Mouse (Mus musculus): ENCODE measurements at regions not wholly inside any gene's neighbourhood (a gene's known extent, or its start where the extent isn't known, plus 50 kb on each side); places are given as distances from the start of the nearest gene placed in this dataset.

DNA sequence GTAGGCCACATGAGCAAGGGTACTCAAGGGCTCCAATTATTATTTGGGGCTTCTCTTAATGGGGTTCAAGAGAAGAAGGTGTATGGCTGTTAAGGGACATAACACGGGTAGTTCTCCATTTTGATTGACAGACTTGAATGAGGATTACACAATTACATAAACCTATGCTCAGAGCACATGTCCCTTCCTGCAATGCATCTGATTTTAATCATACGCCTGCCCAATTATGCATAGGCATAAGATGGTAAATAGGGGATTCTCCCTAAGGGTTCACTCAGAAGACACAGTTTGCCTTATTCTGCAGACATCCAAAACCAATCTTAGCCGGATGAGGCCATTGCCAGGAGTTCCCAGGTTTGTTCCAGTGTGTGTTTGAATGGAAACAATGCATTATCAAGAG lies 97.9 kb upstream of the Zmiz1 start:
- DNase-seq (ENCODE audit: low spot score) (no peak), ATAC-seq (ENCODE audit: low FRiP score) (no peak)
- H3K27ac ChIP-seq (ENCODE audit: low read depth, low read length): no peak overlapping the region
- no peak overlapping the region for H3K9ac ChIP-seq (replicated peaks; ENCODE audit: low read length, poor library complexity, severe bottlenecking)
- no peak overlapping the region for H3K4me2 ChIP-seq (ENCODE audit: low read depth, low read length, poor library complexity, severe bottlenecking)
- H3K4me1 ChIP-seq (ENCODE audit: insufficient read depth, low read length): no peaks in the 10 kb centered on the region
- no peaks in the 10 kb centered on the region for H3K36me3 ChIP-seq (ENCODE audit: insufficient read depth, low read length)
- no peaks in the 10 kb centered on the region for H3K9me3 ChIP-seq (ENCODE audit: low read length)
- no peak for TF ChIP-seq CTCF (IDR thresholded peaks at IDR 0.05)
- no peaks in the 10 kb centered on the region for H3K27me3 ChIP-seq (ENCODE audit: insufficient read depth, low read length)
- H3K4me3 ChIP-seq (ENCODE audit: low read depth, low read length): no peak overlapping the region
- 61% methylated on average over 3 of the region's 3 CpGs for WGBS

DNA sequence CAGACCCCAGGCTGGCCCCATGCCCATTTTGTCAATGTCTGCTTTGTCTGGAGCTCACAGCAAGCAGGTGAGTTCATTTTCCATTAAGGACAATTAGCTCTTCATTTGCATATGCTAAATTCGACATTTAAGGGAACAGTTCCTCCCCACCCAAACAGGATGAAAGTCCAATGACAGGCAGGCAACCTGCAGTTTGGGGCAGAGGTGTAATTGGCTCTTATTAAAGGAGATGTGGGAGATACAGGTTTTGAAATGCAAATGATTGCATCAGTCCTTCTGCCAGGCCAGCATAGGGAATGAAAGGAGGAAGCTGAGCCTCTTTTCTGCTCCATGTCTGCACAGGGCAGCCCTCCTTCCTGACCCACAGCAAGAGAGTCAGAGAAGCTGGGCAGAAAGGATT lies 96.2 kb upstream of the Zmiz1 start:
- Histone ChIP-seq H3K9ac (replicated peaks; ENCODE audit: low read length, poor library complexity, severe bottlenecking) (no peak overlapping the region), H3K4me1 (ENCODE audit: insufficient read depth, low read length) (no peaks in the 10 kb centered on the region), H3K9me3 (ENCODE audit: low read length) (no peaks in the 10 kb centered on the region), H3K27me3 (ENCODE audit: insufficient read depth, low read length) (no peaks in the 10 kb centered on the region), H3K4me2 (ENCODE audit: low read depth, low read length, poor library complexity, severe bottlenecking) (no peak overlapping the region), H3K36me3 (ENCODE audit: insufficient read depth, low read length) (no peaks in the 10 kb centered on the region), H3K4me3 (ENCODE audit: low read depth, low read length) (no peak overlapping the region), H3K27ac (ENCODE audit: low read depth, low read length) (no peak overlapping the region)
- 13% methylated on average over 1 of the region's 1 CpGs for WGBS
- TF ChIP-seq CTCF (IDR thresholded peaks at IDR 0.05): no peak
- no peak for ATAC-seq (ENCODE audit: low FRiP score)
- DNase-seq (ENCODE audit: low spot score): no peak

DNA sequence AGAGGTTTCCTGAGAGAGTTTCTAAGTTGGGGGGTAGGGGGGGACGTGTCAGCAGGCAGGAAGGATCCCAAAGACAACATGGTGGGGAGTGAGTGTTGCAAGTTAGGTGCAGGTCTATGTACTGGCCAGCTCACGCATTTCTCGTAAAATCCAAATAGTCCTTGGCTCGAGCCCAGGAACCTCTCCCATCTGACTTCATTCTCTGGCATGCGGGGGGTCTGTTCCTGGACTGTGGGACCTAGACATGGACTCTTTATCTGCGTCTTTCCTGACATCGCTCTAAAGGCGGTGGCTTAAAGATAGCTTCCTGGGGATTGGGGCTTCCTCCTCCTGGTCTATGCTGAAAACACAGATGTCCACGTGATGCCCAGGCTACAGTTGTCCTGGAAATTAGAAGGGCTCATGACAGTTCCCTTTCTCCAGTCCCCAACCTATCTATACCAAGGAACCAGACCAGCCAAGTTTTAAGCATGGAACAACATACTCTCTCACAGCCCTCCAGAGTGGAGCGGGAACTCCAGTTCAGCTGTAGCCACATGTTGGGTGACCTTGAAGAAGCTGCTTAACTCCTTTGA lies 93.7 kb upstream of the Zmiz1 start:
- no peak for TF ChIP-seq CTCF (IDR thresholded peaks at IDR 0.05)
- WGBS: 79% methylated on average over 10 of the region's 10 CpGs
- ATAC-seq (ENCODE audit: low FRiP score): no peak

DNA sequence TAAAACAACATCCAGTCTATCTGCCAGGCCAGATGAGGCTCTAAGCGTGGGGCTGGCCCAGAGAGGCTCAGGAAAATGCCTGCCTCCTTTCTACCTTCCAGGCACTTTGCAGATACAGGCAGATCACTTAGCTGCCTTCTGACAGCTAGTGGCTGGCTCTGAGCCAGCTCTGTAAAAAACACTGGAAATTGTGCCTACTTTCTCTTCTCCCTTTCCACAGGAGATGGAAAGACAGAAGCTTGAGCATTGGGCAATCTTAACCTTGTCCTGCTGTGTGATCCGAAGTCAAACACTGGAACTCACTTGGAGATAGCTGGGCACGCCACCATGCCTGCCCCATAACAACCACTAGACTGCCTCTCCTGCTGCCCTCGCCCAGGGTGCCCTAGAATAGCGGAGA lies 93.0 kb upstream of the Zmiz1 start:
- ATAC-seq (ENCODE audit: low FRiP score) (no peak), DNase-seq (ENCODE audit: low spot score) (no peak)
- Histone ChIP-seq H3K36me3 (ENCODE audit: insufficient read depth, low read length) (no peaks in the 10 kb centered on the region), H3K27me3 (ENCODE audit: insufficient read depth, low read length) (no peaks in the 10 kb centered on the region), H3K4me2 (ENCODE audit: low read depth, low read length, poor library complexity, severe bottlenecking) (no peak overlapping the region), H3K9me3 (ENCODE audit: low read length) (no peaks in the 10 kb centered on the region), H3K4me3 (ENCODE audit: low read depth, low read length) (no peak overlapping the region), H3K27ac (ENCODE audit: low read depth, low read length) (no peak overlapping the region; the same call in 1 of the 2 replicates), H3K9ac (replicated peaks; ENCODE audit: low read length, poor library complexity, severe bottlenecking) (no peak overlapping the region), H3K4me1 (ENCODE audit: insufficient read depth, low read length) (no peaks in the 10 kb centered on the region)
- 83% methylated on average over 5 of the region's 5 CpGs for WGBS
- TF ChIP-seq CTCF (IDR thresholded peaks at IDR 0.05): no peak

More for the DNA sequence above, 93.7 kb upstream of the Zmiz1 start:
- H3K4me1 ChIP-seq (ENCODE audit: insufficient read depth, low read length): no peaks in the 10 kb centered on the region
- no peak overlapping the region for H3K9ac ChIP-seq (replicated peaks; ENCODE audit: low read length, poor library complexity, severe bottlenecking)
- no peak for DNase-seq (ENCODE audit: low spot score)
- H3K4me3 ChIP-seq (ENCODE audit: low read depth, low read length): no peak overlapping the region
- H3K9me3 ChIP-seq (ENCODE audit: low read length): no peaks in the 10 kb centered on the region
- no peaks in the 10 kb centered on the region for H3K36me3 ChIP-seq (ENCODE audit: insufficient read depth, low read length)
- H3K27me3 ChIP-seq (ENCODE audit: insufficient read depth, low read length): no peaks in the 10 kb centered on the region
- H3K4me2 ChIP-seq (ENCODE audit: low read depth, low read length, poor library complexity, severe bottlenecking): no peak overlapping the region
- no peak overlapping the region for H3K27ac ChIP-seq (ENCODE audit: low read depth, low read length)

- no peaks in the 10 kb centered on the region for H3K27me3 ChIP-seq (ENCODE audit: insufficient read depth, low read length)
- H3K9me3 ChIP-seq (ENCODE audit: low read length): no peaks in the 10 kb centered on the region
- TF ChIP-seq CTCF (IDR thresholded peaks at IDR 0.05): no peak
- ATAC-seq (ENCODE audit: low FRiP score) (no peak), DNase-seq (ENCODE audit: low spot score) (peak; percentile 66)
- H3K27ac ChIP-seq (ENCODE audit: low read depth, low read length): no peak overlapping the region
- H3K4me1 ChIP-seq (ENCODE audit: insufficient read depth, low read length): no peaks in the 10 kb centered on the region
- no peak overlapping the region for H3K9ac ChIP-seq (replicated peaks; ENCODE audit: low read length, poor library complexity, severe bottlenecking)
- H3K4me3 ChIP-seq (ENCODE audit: low read depth, low read length): no peak overlapping the region
- no peaks in the 10 kb centered on the region for H3K36me3 ChIP-seq (ENCODE audit: insufficient read depth, low read length)
- no peak overlapping the region for H3K4me2 ChIP-seq (ENCODE audit: low read depth, low read length, poor library complexity, severe bottlenecking)
- WGBS: 73% methylated on average over 6 of the region's 6 CpGs
Measured at GRCm38 (mm10) chr14:25370306-25371020, 88.5 kb upstream of the Zmiz1 start.

- 0 out of 2 replicates have a peak, but pooled peaks have one; percentile 16 for ATAC-seq (ENCODE audit: low FRiP score)
- no peak for TF ChIP-seq CTCF (IDR thresholded peaks at IDR 0.05)
- H3K9me3 ChIP-seq (ENCODE audit: low read length): no peaks in the 10 kb centered on the region
- H3K36me3 ChIP-seq (ENCODE audit: insufficient read depth, low read length): no peaks in the 10 kb centered on the region
- no peaks in the 10 kb centered on the region for H3K4me1 ChIP-seq (ENCODE audit: insufficient read depth, low read length)
- WGBS: 79% methylated on average over 5 of the region's 5 CpGs
- no peak overlapping the region for H3K4me2 ChIP-seq (ENCODE audit: low read depth, low read length, poor library complexity, severe bottlenecking)
- H3K4me3 ChIP-seq (ENCODE audit: low read depth, low read length): no peak overlapping the region
- H3K27me3 ChIP-seq (ENCODE audit: insufficient read depth, low read length): no peaks in the 10 kb centered on the region
- H3K27ac ChIP-seq (ENCODE audit: low read depth, low read length): no peak overlapping the region
- no peak for DNase-seq (ENCODE audit: low spot score)
- no peak overlapping the region for H3K9ac ChIP-seq (replicated peaks; ENCODE audit: low read length, poor library complexity, severe bottlenecking)
Measured at GRCm38 (mm10) chr14:25371021-25371400, 88.0 kb upstream of the Zmiz1 start.

Data from midbrain, postnatal 0 days (tissue).